Mouse (Mus musculus) monocyte, adult 5-6 weeks (primary cell): ENCODE measurements around the gene Chga. TPM values are rescaled to one million over a fixed set of nuclear protein-coding genes. Genes with fewer than 3 reads are reported as not detected.
A peak's percentile ranks its signal among the peaks of the same experiment; 100 is the strongest.

Experiments
- ATAC-seq: fragments of 153-309, 156-312 bp; replicated peaks from 2 replicates; pipeline ENCODE4 v1.8.0; 2017; ENCODE audit warnings: mild to moderate bottlenecking; ENCODE audit not compliant: low TSS enrichment, insufficient number of reproducible peaks, severe bottlenecking, poor library complexity, low FRiP score
- total RNA-seq: library from RNA; stranded (forward); fragments of 200-1000, 200-491, 200-594 nt; gene quantifications from 3 replicates; pipeline ENCODE4 v1.2.3, GENCODE M21; 2017

Gene Chga
- total RNA-seq, 1 experiment from 2014 or later = not detected

- no peak for ATAC-seq
Observed at GRCm38 (mm10) chr12:102590711-102591360, 36.1 kb downstream of the Chga start.

- no peak for ATAC-seq
Observed at GRCm38 (mm10) chr12:102593699-102594098, 38.9 kb downstream of the Chga start.

GRCm38 (mm10) chr12:102594627-102595026 is 39.9 kb downstream of the Chga start:
- ATAC-seq = no peak

GRCm38 (mm10) chr12:102596410-102596809 is 41.6 kb downstream of the Chga start:
- ATAC-seq = 0 out of 2 replicates have a peak, but pooled peaks have one; percentile 5

- ATAC-seq = no peak
Observed at GRCm38 (mm10) chr12:102597466-102597865, 42.7 kb downstream of the Chga start.

- no peak for ATAC-seq
Observed at GRCm38 (mm10) chr12:102598535-102598934, 43.8 kb downstream of the Chga start.

GRCm38 (mm10) chr12:102599801-102600200 is 45.0 kb downstream of the Chga start:
- ATAC-seq = no peak

- no peak for ATAC-seq
Observed at GRCm38 (mm10) chr12:102600345-102600744, 45.6 kb downstream of the Chga start.

- no peak for ATAC-seq
Observed at GRCm38 (mm10) chr12:102601847-102602246, 47.1 kb downstream of the Chga start.

- no peak for ATAC-seq
Observed at GRCm38 (mm10) chr12:102602255-102603041, 47.7 kb downstream of the Chga start.

GRCm38 (mm10) chr12:102605607-102606006 is 50.8 kb downstream of the Chga start:
- no peak for ATAC-seq

GRCm38 (mm10) chr12:102607066-102607465 is 52.3 kb downstream of the Chga start:
- ATAC-seq = no peak

GRCm38 (mm10) chr12:102607808-102608517 is 53.2 kb downstream of the Chga start:
- ATAC-seq = no peak

- ATAC-seq = no peak
Observed at GRCm38 (mm10) chr12:102610927-102611326, 56.2 kb downstream of the Chga start.

GRCm38 (mm10) chr12:102612431-102612830 is 57.7 kb downstream of the Chga start:
- ATAC-seq = no peak

GRCm38 (mm10) chr12:102613411-102613810 is 58.6 kb downstream of the Chga start:
- no peak for ATAC-seq
